Mouse (Mus musculus) R1 (cell line): ENCODE measurements around the gene Smap2.
A peak's percentile ranks its signal among the peaks of the same experiment; 100 is the strongest.

Experiments
- DNase-seq: peaks from one replicate; pipeline ENCODE4 v3.0.0-alpha.2; 2018; ENCODE audit warnings: low read depth, low spot score

Smap2 gene

GRCm38 (mm10) chr4:120978221-120978620 lies 38.8 kb downstream of the Smap2 start:
- no peak for DNase-seq

- no peak for DNase-seq
Measured at GRCm38 (mm10) chr4:120975428-120975734, 41.7 kb downstream of the Smap2 start.

GRCm38 (mm10) chr4:120974711-120975427 lies 42.2 kb downstream of the Smap2 start:
- DNase-seq: peak; percentile 75

- no peak for DNase-seq
Measured at GRCm38 (mm10) chr4:120971842-120972241, 45.2 kb downstream of the Smap2 start.

GRCm38 (mm10) chr4:120969382-120970146 lies 47.5 kb downstream of the Smap2 start:
- peak; percentile 76 for DNase-seq

GRCm38 (mm10) chr4:120968486-120968885 lies 48.6 kb downstream of the Smap2 start:
- no peak for DNase-seq

GRCm38 (mm10) chr4:120955586-120955985 lies 61.5 kb downstream of the Smap2 start:
- no peak for DNase-seq

GRCm38 (mm10) chr4:120953667-120954066 lies 63.4 kb downstream of the Smap2 start:
- no peak for DNase-seq

GRCm38 (mm10) chr4:120953038-120953437 lies 64.0 kb downstream of the Smap2 start:
- DNase-seq: no peak

GRCm38 (mm10) chr4:120952163-120952562 lies 64.9 kb downstream of the Smap2 start:
- DNase-seq: peak; percentile 24

GRCm38 (mm10) chr4:120951428-120951973 lies 65.5 kb downstream of the Smap2 start, which contains the start of gene Zfp69:
TSS of gene Zfp69 (minus strand) at chr4:120951699.
- DNase-seq: peak; percentile 73

- peak; percentile 48 for DNase-seq
Measured at GRCm38 (mm10) chr4:120950763-120951427, 66.2 kb downstream of the Smap2 start.

GRCm38 (mm10) chr4:120948938-120949337 lies 68.1 kb downstream of the Smap2 start:
- no peak for DNase-seq

GRCm38 (mm10) chr4:120935006-120935405 lies 82.0 kb downstream of the Smap2 start:
- DNase-seq: no peak

GRCm38 (mm10) chr4:120930736-120931135 lies 86.3 kb downstream of the Smap2 start:
- no peak for DNase-seq

- DNase-seq: no peak
Measured at GRCm38 (mm10) chr4:120928686-120929085, 88.4 kb downstream of the Smap2 start.

- DNase-seq: peak; percentile 33
Measured at GRCm38 (mm10) chr4:120925386-120925785, 91.7 kb downstream of the Smap2 start.

- peak; percentile 97 for DNase-seq
Measured at GRCm38 (mm10) chr4:120924554-120925299, 92.3 kb downstream of the Smap2 start, which contains the start of gene Exo5. TSS of gene Exo5 (minus strand) at chr4:120925017.

- no peak for DNase-seq
Measured at GRCm38 (mm10) chr4:120921461-120921860, 95.6 kb downstream of the Smap2 start.
